Mouse (Mus musculus): ENCODE data around the gene Col9a3. TPM values are rescaled to one million over a fixed set of nuclear protein-coding genes. Genes with fewer than 3 reads are reported as not detected.
A peak's percentile ranks its signal among the peaks of the same experiment; 100 is the strongest.

Col9a3 gene
- polyA plus RNA-seq, 1 experiment from 2014 or later: 1.3 TPM

DNA sequence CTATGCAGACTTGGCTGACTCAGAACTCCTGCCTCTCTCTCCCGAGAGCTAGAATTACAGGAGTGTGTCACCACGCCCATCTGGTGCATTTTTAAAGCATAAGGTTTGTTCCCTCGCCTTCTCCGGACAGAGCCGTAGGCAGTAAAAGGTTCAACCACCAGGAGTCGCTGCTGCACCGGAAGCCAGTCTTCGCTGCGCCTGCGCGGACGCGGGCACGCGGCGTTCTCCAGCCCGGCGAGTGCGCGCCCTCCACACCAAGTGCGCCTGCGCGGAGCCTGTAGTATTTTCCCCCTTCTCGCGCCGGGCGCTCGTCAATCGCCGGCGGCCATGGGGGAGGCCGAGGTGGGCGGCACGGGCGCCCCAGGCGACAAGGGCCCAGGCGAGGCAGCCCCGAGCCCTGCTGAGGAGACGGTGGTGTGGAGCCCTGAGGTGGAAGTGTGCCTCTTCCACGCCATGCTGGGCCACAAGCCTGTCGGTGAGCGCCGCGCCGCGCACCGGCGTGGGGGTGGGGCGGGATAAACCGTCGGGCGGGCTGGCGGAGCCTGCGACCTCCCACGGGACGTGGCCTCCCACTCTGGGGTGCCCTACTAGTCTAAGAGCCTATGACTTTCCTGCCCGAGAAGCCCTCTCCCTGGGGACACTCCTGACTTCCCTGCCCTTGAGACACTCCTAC, 15.0 kb upstream of the Col9a3 start:
- Histone ChIP-seq H3K9me3 (ENCODE audit: control insufficient read depth) (no peaks in the 10 kb centered on the region), H3K27ac (ENCODE audit: low read depth, low read length) (peak overlapping the region; percentile 21; the same call in 1 of the 2 replicates), H3K27me3 (replicated peaks; ENCODE audit: control insufficient read depth, insufficient read depth, low read length) (peaks cover 12% of the 10 kb centered on the region), H3K4me3 (ENCODE audit: low read depth, low read length) (peak overlapping the region; percentile 83), H3K36me3 (ENCODE audit: control insufficient read depth, insufficient read depth) (peaks cover 10% of the 10 kb centered on the region), H3K9ac (ENCODE audit: low read depth, low read length) (peak overlapping the region; percentile 85), H3K4me2 (replicated peaks; ENCODE audit: low read depth) (peak overlapping the region; percentile 98), H3K4me1 (replicated peaks; ENCODE audit: control insufficient read depth, insufficient read depth, low read length) (0 out of 2 replicates have a peak, but pooled peaks cover 3% of the 10 kb centered on the region)
- TF ChIP-seq CTCF (IDR thresholded peaks at IDR 0.05; ENCODE audit: low read depth): peak; percentile 99
- 1% methylated on average over 46 of the region's 57 CpGs for WGBS
- peak; percentile 87 for ATAC-seq

DNA sequence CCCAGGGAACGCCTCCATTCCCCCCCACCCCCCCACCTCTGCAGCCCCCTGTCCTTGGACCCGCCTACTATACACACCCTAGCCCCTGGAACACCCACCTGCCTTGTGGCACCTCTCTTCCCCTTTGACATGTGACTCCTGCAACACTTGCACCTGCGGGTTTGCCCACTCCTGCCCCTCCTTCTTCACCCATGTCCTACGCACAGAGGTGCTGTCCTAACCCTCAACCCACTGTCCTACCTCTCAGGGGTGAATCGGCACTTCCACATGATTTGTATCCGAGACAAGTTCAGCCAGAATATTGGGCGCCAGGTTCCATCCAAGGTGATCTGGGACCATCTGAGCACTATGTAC, 14.5 kb upstream of the Col9a3 start:
- peaks cover 10% of the 10 kb centered on the region for H3K36me3 ChIP-seq (ENCODE audit: control insufficient read depth, insufficient read depth)
- TF ChIP-seq CTCF (IDR thresholded peaks at IDR 0.05; ENCODE audit: low read depth): no peak
- peaks cover 8% of the 10 kb centered on the region for H3K27me3 ChIP-seq (replicated peaks; ENCODE audit: control insufficient read depth, insufficient read depth, low read length)
- H3K27ac ChIP-seq (ENCODE audit: low read depth, low read length): no peak overlapping the region
- 0 out of 2 replicates have a peak, but pooled peaks cover 3% of the 10 kb centered on the region for H3K4me1 ChIP-seq (replicated peaks; ENCODE audit: control insufficient read depth, insufficient read depth, low read length)
- no peaks in the 10 kb centered on the region for H3K9me3 ChIP-seq (ENCODE audit: control insufficient read depth)
- H3K4me3 ChIP-seq (ENCODE audit: low read depth, low read length): peak overlapping the region; percentile 83
- no peak for ATAC-seq
- H3K4me2 ChIP-seq (replicated peaks; ENCODE audit: low read depth): peak overlapping the region; percentile 98
- 15% methylated on average over 7 of the region's 7 CpGs for whole genome bisulfite sequencing
- H3K9ac ChIP-seq (ENCODE audit: low read depth, low read length): peak overlapping the region; percentile 85

DNA sequence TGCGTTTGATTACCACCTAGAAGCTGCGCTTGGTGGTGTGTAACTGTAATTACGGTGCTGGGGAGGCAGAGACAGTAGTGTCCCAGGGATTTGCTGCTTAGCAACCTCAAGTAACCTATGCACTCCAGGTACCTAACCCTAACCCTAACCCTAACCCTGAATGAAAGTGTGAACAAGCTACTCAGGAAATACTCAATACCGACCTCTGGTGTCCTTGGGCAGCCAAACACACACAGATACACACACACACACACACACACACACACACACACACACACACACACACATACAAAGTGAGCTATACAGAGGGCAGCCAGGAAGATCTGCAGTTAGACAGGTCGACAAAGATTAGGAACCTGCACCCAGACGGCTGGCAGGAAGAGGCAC, 8.9 kb upstream of the Col9a3 start:
- Histone ChIP-seq H3K27me3 (replicated peaks; ENCODE audit: control insufficient read depth, insufficient read depth, low read length) (no peaks in the 10 kb centered on the region), H3K36me3 (ENCODE audit: control insufficient read depth, insufficient read depth) (peaks cover 40% of the 10 kb centered on the region), H3K27ac (ENCODE audit: low read depth, low read length) (peak overlapping the region; percentile 92), H3K9ac (ENCODE audit: low read depth, low read length) (peak overlapping the region; percentile 92), H3K4me3 (ENCODE audit: low read depth, low read length) (peak overlapping the region; percentile 97), H3K9me3 (ENCODE audit: control insufficient read depth) (no peaks in the 10 kb centered on the region), H3K4me2 (replicated peaks; ENCODE audit: low read depth) (peak overlapping the region; percentile 91), H3K4me1 (replicated peaks; ENCODE audit: control insufficient read depth, insufficient read depth, low read length) (no peaks in the 10 kb centered on the region)
- peak; percentile 55 for TF ChIP-seq CTCF (IDR thresholded peaks at IDR 0.05; ENCODE audit: low read depth)
- 49% methylated on average over 6 of the region's 6 CpGs for WGBS
- ATAC-seq: peak; percentile 20

DNA sequence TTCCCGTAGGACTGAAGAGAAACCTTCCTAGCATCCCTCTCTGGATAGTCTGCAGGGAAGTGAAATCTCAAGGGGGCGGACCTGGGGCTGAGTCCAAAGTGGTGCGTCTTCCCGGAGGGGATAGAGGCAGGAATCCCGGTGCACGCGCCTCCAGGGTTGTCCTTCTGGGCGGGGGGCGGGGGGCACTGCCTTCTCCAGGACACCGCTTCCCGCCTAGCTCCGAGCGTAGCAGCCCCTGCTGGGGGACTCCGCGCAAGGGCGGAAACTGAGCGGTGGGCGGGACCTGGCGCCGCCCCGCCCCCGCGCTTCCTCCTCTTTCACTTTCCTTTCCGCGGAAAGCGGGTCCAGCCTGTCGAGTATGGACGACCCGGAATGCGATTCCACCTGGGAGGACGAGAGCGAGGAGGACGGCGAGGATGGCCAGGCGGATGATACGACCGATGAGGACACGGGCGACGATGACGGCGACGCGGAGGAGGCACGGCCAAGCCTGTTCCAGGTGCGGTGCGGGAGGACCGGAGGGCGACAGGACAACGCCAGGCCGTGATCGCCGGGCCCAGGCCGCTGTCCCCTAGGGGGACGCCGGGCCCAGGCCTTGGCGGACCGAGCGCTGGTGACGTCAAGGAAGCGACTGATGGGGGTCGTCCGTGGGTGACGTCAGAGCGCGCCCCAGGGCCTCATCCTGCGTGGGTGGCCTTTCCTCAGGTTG, 8.3 kb upstream of the Col9a3 start, which contains the start of gene Ogfr:
Ogfr (plus strand) TSS at position 123 of the 709 bp plus-strand sequence.
- TF ChIP-seq CTCF (IDR thresholded peaks at IDR 0.05; ENCODE audit: low read depth): peak; percentile 37
- H3K4me1 ChIP-seq (replicated peaks; ENCODE audit: control insufficient read depth, insufficient read depth, low read length): no peaks in the 10 kb centered on the region
- H3K4me2 ChIP-seq (replicated peaks; ENCODE audit: low read depth): peak within 1 kb of the TSS; percentile 91
- peaks cover 46% of the 10 kb centered on the region for H3K36me3 ChIP-seq (ENCODE audit: control insufficient read depth, insufficient read depth)
- no peaks in the 10 kb centered on the region for H3K9me3 ChIP-seq (ENCODE audit: control insufficient read depth)
- WGBS: under 1% methylated on average over 60 of the region's 67 CpGs
- H3K27me3 ChIP-seq (replicated peaks; ENCODE audit: control insufficient read depth, insufficient read depth, low read length): no peaks in the 10 kb centered on the region
- H3K27ac ChIP-seq (ENCODE audit: low read depth, low read length): peak within 1 kb of the TSS; percentile 92
- H3K4me3 ChIP-seq (ENCODE audit: low read depth, low read length): peak within 1 kb of the TSS; percentile 97
- peak within 1 kb of the TSS; percentile 92 for H3K9ac ChIP-seq (ENCODE audit: low read depth, low read length)
- peak; percentile 90 for ATAC-seq

DNA sequence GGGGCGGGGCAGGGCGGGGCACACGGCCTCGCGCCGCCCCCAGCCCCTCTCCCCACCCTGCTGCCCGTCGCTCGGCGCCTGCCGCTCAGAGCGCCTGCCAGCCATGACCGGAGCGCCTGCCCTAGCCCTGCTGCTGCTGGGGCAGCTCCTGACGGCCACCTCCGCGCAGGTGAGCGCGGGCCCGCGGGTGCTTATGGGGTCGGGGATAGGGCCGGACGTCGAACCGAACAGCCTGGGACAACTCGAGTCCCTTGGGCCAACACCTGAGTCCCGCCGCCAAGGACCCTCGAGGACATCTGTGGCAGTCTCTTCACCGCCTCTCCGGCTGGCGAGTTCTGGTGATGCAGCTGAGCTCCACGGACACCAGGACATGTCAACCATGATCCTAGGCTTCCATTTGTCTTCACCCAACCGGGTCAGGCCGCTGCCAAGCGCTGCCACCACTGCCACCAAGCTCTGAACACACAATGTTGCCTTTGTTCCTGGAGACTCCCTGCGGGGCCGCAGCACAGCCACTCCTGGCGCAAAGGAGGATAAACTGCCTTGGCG, 641 bp downstream of the Col9a3 start:
- WGBS: 5% methylated on average over 41 of the region's 41 CpGs
- Histone ChIP-seq H3K4me3 (ENCODE audit: low read depth, low read length) (no peak overlapping the region), H3K4me2 (replicated peaks; ENCODE audit: low read depth) (peak overlapping the region; percentile 21; the same call in 1 of the 2 replicates), H3K9ac (ENCODE audit: low read depth, low read length) (no peak overlapping the region), H3K36me3 (ENCODE audit: control insufficient read depth, insufficient read depth) (peaks cover 26% of the 10 kb centered on the region), H3K27me3 (replicated peaks; ENCODE audit: control insufficient read depth, insufficient read depth, low read length) (peaks cover 19% of the 10 kb centered on the region), H3K9me3 (ENCODE audit: control insufficient read depth) (no peaks in the 10 kb centered on the region), H3K4me1 (replicated peaks; ENCODE audit: control insufficient read depth, insufficient read depth, low read length) (no peaks in the 10 kb centered on the region), H3K27ac (ENCODE audit: low read depth, low read length) (no peak overlapping the region)
- no peak for ATAC-seq
- TF ChIP-seq CTCF (IDR thresholded peaks at IDR 0.05; ENCODE audit: low read depth): no peak

DNA sequence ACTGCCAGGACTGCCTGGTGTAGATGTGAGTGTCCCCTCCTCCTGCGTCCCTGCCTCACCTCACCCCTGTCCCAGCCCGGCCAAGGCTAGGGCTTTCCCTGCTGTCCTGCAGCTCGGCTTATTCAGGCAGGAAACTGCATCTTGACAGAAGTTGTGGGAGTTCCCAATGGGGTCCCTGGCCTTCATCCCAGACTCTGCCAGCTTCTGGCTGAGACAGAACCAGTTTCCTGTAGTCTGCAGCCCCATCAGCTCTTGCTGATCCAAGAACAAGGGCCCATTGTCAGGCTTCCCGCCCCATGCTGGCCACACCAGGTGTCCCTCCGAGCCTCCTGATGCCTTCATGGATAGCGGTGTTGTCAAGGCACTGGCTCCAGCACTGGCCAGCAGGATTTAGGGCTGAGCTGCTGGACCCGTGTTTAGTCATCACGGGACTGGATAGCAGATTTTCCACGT, 3.0 kb downstream of the Col9a3 start:
- TF ChIP-seq CTCF (IDR thresholded peaks at IDR 0.05; ENCODE audit: low read depth): no peak
- no peak overlapping the region for H3K4me2 ChIP-seq (replicated peaks; ENCODE audit: low read depth)
- no peak overlapping the region for H3K9ac ChIP-seq (ENCODE audit: low read depth, low read length)
- peaks cover 19% of the 10 kb centered on the region for H3K27me3 ChIP-seq (replicated peaks; ENCODE audit: control insufficient read depth, insufficient read depth, low read length)
- no peaks in the 10 kb centered on the region for H3K4me1 ChIP-seq (replicated peaks; ENCODE audit: control insufficient read depth, insufficient read depth, low read length)
- no peak overlapping the region for H3K4me3 ChIP-seq (ENCODE audit: low read depth, low read length)
- no peak for ATAC-seq
- H3K36me3 ChIP-seq (ENCODE audit: control insufficient read depth, insufficient read depth): peaks cover 2% of the 10 kb centered on the region; the same call in 1 of the 2 replicates
- 20% methylated on average over 9 of the region's 9 CpGs for WGBS
- no peaks in the 10 kb centered on the region for H3K9me3 ChIP-seq (ENCODE audit: control insufficient read depth)
- no peak overlapping the region for H3K27ac ChIP-seq (ENCODE audit: low read depth, low read length)
